Mouse (Mus musculus): ENCODE results near the gene Htra3. TPM values are rescaled to one million over a fixed set of nuclear protein-coding genes. Genes with fewer than 3 reads are reported as not detected.
A peak's percentile ranks its signal among the peaks of the same experiment; 100 is the strongest.

The Htra3 gene
- polyA plus RNA-seq, 1 experiment: 27.9 TPM

- whole genome bisulfite sequencing: 70% methylated on average over 4 of the region's 4 CpGs
- DNase-seq (ENCODE audit: low read depth, low spot score): no peak
Measured at GRCm38 (mm10) chr5:35702582-35703140, 23.1 kb upstream of the Htra3 start.

DNA sequence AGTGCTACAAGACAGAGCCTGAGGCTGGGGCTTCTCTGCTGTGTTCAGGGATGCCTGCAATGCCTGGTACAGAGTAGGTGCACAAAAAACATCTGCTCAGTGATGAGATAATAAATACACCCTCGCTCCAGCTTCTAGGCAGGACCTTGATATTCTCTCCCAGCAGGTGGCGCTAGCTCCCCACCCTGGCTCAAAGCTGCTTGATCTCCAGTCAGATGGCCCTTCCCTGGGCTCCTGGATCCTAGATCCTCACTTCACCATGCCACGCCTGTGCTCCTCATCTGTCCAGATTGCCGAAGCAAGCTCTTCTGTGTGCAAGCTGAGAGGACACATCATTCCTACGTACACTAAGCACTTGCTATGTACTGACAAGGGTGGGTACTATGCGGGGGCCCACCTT lies 21.5 kb upstream of the Htra3 start:
- WGBS: 31% methylated on average over 6 of the region's 6 CpGs
- no peak for DNase-seq (ENCODE audit: low read depth, low spot score)

- WGBS: 37% methylated on average over 5 of the region's 5 CpGs
- DNase-seq (ENCODE audit: low read depth, low spot score): no peak
Measured at GRCm38 (mm10) chr5:35695815-35696214, 16.2 kb upstream of the Htra3 start.

DNA sequence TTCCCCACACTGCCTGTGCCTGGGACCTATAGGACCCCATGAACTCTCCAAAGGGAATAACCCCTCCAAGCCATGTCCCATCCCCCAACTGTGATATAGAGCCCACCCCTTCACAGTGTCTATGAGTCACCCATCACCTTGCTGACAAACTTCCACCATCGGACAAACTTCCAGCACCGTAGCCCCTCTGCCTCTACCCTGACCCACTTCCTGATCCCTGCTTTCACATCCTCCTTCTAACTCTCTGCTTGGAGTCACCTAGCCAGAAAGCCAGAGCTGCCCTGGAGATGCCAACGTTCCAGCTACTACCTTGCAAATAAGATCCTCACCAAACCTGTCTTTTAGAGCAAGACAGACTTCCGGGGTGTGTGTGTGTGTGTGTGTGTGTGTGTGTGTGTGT lies 14.1 kb upstream of the Htra3 start:
- WGBS: 56% methylated on average over 4 of the region's 4 CpGs
- DNase-seq (ENCODE audit: low read depth, low spot score): no peak

GRCm38 (mm10) chr5:35691246-35691645 lies 11.7 kb upstream of the Htra3 start:
- DNase-seq (ENCODE audit: low read depth, low spot score): no peak
- WGBS: 26% methylated on average over 11 of the region's 11 CpGs

DNA sequence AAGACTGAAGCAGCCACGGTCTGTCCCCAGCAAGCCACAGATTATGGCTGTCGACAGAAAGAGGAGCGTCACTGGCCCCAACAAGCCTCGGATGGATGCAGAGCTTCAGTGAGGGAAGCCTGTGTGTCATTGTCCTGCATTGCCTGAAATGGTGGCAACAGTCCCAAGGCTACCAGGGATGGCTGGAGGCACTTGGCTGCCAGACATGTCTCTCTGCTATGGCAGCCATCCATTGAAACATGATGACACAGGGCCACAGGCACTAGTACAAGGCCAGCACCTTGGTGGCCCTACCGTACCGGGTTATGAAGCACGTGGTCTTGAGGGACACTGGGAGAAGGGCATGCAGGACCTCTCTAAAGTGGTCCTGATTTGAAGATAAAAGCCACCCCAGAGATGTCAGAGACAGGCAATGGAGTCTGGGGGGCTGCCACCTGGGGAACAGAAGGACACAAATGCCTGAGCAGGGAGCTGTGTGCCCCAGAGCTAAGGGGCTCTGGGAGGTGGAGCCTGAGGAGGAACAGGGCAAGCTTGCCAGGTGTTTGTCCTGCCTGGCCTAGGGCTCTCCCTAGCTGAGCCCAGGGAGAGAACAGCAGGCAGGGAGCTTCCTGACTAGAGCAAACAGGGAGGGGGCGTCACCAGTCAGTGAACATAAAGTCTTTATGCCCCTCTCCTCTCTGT lies 11.0 kb upstream of the Htra3 start:
- DNase-seq (ENCODE audit: low read depth, low spot score): no peak
- WGBS: 79% methylated on average over 8 of the region's 8 CpGs

GRCm38 (mm10) chr5:35689374-35689773 lies 9.8 kb upstream of the Htra3 start:
- no peak for DNase-seq (ENCODE audit: low read depth, low spot score)

- 68% methylated on average over 2 of the region's 2 CpGs for WGBS
- no peak for DNase-seq (ENCODE audit: low read depth, low spot score)
Measured at GRCm38 (mm10) chr5:35688851-35689250, 9.3 kb upstream of the Htra3 start.

- DNase-seq (ENCODE audit: low read depth, low spot score): no peak
- 58% methylated on average over 5 of the region's 5 CpGs for WGBS
Measured at GRCm38 (mm10) chr5:35687098-35687497, 7.5 kb upstream of the Htra3 start.

GRCm38 (mm10) chr5:35686336-35686735 lies 6.8 kb upstream of the Htra3 start:
- no peak for DNase-seq (ENCODE audit: low read depth, low spot score)
- 85% methylated on average over 4 of the region's 4 CpGs for WGBS

DNA sequence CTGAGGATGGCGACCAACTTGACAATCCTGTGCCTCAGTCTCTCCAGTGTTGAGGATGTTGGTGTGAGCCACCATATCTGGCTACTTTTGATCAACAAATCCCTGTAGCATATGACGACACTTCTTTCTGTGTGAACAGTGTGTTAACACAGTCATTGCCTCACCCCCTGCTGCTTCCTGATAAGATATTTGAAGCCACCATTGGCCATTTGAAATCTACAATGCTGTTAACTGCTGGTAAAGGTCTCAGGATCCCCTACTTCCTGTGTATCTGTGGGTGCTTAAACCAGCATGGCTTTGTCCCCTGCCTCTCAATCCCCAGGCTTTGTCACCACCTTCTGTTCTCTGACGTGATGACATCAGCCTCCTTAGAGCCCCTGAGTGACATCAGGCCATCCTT lies 5.5 kb upstream of the Htra3 start:
- 53% methylated on average over 3 of the region's 3 CpGs for WGBS
- no peak for DNase-seq (ENCODE audit: low read depth, low spot score)

- WGBS: 47% methylated on average over 2 of the region's 2 CpGs
- DNase-seq (ENCODE audit: low read depth, low spot score): no peak
Measured at GRCm38 (mm10) chr5:35680958-35681357, 1.4 kb upstream of the Htra3 start.

- 89% methylated on average over 7 of the region's 7 CpGs for WGBS
- no peak for DNase-seq (ENCODE audit: low read depth, low spot score)
Measured at GRCm38 (mm10) chr5:35676964-35677363, 2.6 kb downstream of the Htra3 start.

GRCm38 (mm10) chr5:35674081-35674555 lies 5.5 kb downstream of the Htra3 start:
- peak; percentile 58 for DNase-seq (ENCODE audit: low read depth, low spot score)
- 19% methylated on average over 4 of the region's 4 CpGs for WGBS

- peak; percentile 33 for DNase-seq (ENCODE audit: low read depth, low spot score)
- WGBS: 14% methylated on average over 7 of the region's 7 CpGs
Measured at GRCm38 (mm10) chr5:35673086-35673485, 6.5 kb downstream of the Htra3 start.

DNA sequence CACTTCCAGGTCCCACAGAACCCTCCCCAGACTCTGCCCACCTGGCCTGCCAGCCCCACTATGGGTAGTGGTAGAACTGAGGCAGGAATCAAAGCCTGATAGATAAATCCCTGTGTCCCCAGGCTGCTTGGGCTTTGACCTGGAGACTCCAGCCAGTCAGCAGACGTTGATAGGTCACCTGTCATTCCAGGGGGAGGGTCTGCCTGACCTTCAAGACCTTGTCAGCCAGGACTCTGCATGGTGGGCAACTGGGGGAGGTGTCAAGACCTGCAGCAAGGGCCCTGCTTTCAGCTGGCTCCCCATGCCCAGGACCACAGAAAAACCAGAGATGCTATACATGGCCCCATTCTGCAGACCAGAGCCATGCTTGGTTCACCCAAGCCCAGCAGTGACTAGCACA lies 7.0 kb downstream of the Htra3 start:
- DNase-seq (ENCODE audit: low read depth, low spot score): no peak
- 81% methylated on average over 1 of the region's 1 CpGs for WGBS

DNA sequence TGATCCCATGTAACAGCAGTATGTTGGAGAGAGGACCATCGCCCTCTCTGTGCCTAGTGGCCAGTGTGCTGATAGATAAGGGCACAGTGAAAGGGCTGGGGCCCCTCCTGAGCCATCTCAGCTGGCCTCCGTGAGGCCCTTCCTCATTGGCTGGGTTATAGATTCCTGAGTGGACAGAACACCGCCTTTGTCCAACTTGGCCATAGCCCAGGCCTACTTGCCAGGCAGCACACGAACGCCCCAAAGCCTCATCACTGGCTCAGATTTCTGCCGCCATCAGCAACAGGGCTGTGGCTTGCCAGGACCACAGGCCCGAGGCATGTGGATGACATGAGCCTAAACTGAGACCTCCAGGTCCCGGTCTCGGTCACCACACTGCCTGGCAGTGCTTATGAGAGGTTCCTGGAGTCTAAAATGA lies 8.1 kb downstream of the Htra3 start:
- DNase-seq (ENCODE audit: low read depth, low spot score): no peak
- 50% methylated on average over 9 of the region's 9 CpGs for WGBS

DNA sequence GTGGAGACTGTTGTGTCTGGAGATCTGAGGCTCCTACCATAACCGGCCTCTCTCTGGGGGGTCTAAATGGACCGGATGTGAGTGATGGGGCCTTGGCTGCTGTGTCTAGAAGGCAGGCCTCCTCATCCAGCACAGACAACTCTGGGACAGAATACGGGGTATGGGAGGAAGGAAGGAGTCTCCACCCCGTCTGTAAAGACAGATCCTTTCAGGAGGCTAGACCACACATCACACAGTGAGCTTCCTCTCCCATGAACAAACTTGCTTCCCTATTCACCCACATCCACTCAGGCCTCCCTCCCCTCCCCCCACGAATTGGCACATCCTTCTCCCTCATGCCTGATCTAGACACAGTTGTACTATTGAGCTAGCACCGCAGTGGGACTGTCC lies 9.2 kb downstream of the Htra3 start:
- no peak for DNase-seq (ENCODE audit: low read depth, low spot score)
- 59% methylated on average over 6 of the region's 6 CpGs for WGBS

- no peak for DNase-seq (ENCODE audit: low read depth, low spot score)
- 66% methylated on average over 11 of the region's 11 CpGs for WGBS
Measured at GRCm38 (mm10) chr5:35669747-35670411, 9.7 kb downstream of the Htra3 start.

- no peak for DNase-seq (ENCODE audit: low read depth, low spot score)
- 90% methylated on average over 7 of the region's 7 CpGs for WGBS
Measured at GRCm38 (mm10) chr5:35666152-35666551, 13.4 kb downstream of the Htra3 start.

DNA sequence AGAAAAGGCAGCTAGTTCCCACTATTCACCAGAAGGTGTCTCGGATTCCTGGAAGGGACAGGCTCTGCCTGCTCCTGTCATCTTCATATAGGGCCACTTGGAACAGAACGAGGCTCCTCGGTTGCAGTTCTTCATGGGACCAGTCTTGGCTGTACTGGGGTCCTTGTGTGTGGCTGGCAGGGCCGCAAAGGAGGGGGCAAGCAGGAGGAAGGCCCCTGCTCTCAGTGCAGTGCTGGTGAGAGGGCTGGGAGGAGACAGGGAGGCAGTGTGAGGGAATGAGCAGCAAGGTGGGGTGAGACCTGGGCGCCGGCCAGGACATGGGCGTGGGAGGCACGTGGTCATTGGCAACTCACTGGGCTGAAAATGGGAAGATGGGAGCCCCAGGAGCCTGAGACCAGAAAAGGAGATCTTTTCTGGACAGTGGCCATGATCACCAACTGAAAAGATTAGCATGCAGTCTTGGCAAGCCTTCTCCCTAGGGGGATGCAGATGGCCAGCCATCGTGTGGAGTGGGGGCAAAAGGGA lies 17.5 kb downstream of the Htra3 start:
- no peak for DNase-seq (ENCODE audit: low read depth, low spot score)
- WGBS: 43% methylated on average over 9 of the region's 9 CpGs
